Mouse (Mus musculus) hindbrain, embryonic 15.5 days (tissue): Measurements from ENCODE around the gene Smim11. TPM values are rescaled to one million over a fixed set of nuclear protein-coding genes. Genes with fewer than 3 reads are reported as not detected.

Experiments used
- ATAC-seq: fragments of 200-750 bp; cut with Nextera tagmentation; 2 replicates; pipeline ENCODE4 v1.8.0; 2017; ENCODE audit warnings: low read depth, moderate number of reproducible peaks, moderate TSS enrichment; ENCODE audit not compliant: low FRiP score
- H3K27ac ChIP-seq: fragments of 300-500 bp; sonication (generic); replicated peaks from 2 replicates; pipeline ENCODE4 v1.5.1; 2015; ENCODE audit warnings: mild to moderate bottlenecking, inconsistent platforms
- H3K27me3 ChIP-seq: fragments of 300-500 bp; sonication (generic); 2 replicates; pipeline ENCODE4 v1.6.1; 2015; ENCODE audit warnings: control low read depth, inconsistent platforms
- H3K36me3 ChIP-seq: fragments of 300-500 bp; sonication (generic); 2 replicates; pipeline ENCODE4 v1.6.1; 2015; ENCODE audit warnings: control low read depth, inconsistent platforms
- H3K4me1 ChIP-seq: fragments of 300-500 bp; sonication (generic); replicated peaks from 2 replicates; pipeline ENCODE4 v1.6.1; 2015; ENCODE audit warnings: control low read depth, inconsistent platforms
- H3K4me2 ChIP-seq: fragments of 300-500 bp; sonication (generic); 2 replicates; pipeline ENCODE4 v1.6.1; 2015; ENCODE audit warnings: moderate library complexity, mild to moderate bottlenecking, inconsistent platforms
- H3K4me3 ChIP-seq: fragments of 300-500 bp; sonication (generic); 2 replicates; pipeline ENCODE4 v1.5.1; 2015; ENCODE audit warnings: mild to moderate bottlenecking, inconsistent platforms
- H3K9ac ChIP-seq: fragments of 300-500 bp; sonication (generic); 2 replicates; pipeline ENCODE4 v1.6.1; 2015; ENCODE audit warnings: inconsistent platforms
- H3K9me3 ChIP-seq: fragments of 300-500 bp; sonication (generic); 2 replicates; pipeline ENCODE4 v1.6.1; 2016; ENCODE audit warnings: control low read depth, inconsistent platforms
- WGBS: fragments of 180-500 bp; shearing (Covaris S2); methylation state at CpG from one replicate; pipeline ENCODE4 v1.1.7; 2015; 5-methylcytosine and 5-hydroxymethylcytosine counted together
- polyA plus RNA-seq: library from polyadenylated mRNA; unstranded; fragments of >200 nt; fragmentation: Nextera tagmentation; extraction: Ambion mirVana; gene quantifications from 2 replicates; pipeline ENCODE4 v1.2.1, GENCODE M21; 2015

Gene Smim11
- polyA plus RNA-seq, 1 experiment from 2014 or later = 59.3 TPM

GRCm38 (mm10) chr16:92353897-92354296 is 52.8 kb downstream of the Smim11 start:
- Histone ChIP-seq H3K4me3 (no peak overlapping the region), H3K4me2 (no peak overlapping the region), H3K9me3 (no peaks in the 10 kb centered on the region), H3K27me3 (0 out of 2 replicates have a peak, but pooled peaks cover 2% of the 10 kb centered on the region), H3K4me1 (peaks cover 11% of the 10 kb centered on the region; the same call in 1 of the 2 replicates), H3K36me3 (no peaks in the 10 kb centered on the region), H3K9ac (no peak overlapping the region), H3K27ac (no peak overlapping the region)
- ATAC-seq = no peak
- WGBS = 74% methylated on average over 2 of the region's 2 CpGs

DNA sequence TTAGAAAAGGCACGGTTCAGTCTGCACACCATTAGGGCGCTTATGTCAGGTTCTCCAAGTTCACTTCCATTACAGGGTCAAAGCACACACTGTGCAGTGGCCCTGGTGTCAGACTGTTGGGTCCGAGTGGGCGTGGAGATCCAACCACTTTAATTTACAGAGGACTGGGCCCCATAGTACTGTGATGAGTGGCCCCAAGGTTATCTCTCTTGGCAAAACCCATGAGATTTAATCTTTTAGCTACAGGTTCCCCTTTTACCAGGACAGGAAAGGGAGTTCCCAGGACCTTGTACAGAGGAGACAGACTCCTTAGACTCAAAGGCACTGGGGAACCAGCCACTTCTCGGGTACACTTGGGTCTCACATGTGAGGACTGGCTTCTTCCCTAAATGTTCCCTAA is 54.3 kb downstream of the Smim11 start:
- H3K4me3 ChIP-seq = no peak overlapping the region
- WGBS = 89% methylated on average over 5 of the region's 5 CpGs
- H3K9me3 ChIP-seq = no peaks in the 10 kb centered on the region
- no peaks in the 10 kb centered on the region for H3K36me3 ChIP-seq
- no peak for ATAC-seq
- no peak overlapping the region for H3K27ac ChIP-seq
- H3K4me2 ChIP-seq = no peak overlapping the region
- H3K27me3 ChIP-seq = 0 out of 2 replicates have a peak, but pooled peaks cover 2% of the 10 kb centered on the region
- no peak overlapping the region for H3K9ac ChIP-seq
- H3K4me1 ChIP-seq = peaks cover 12% of the 10 kb centered on the region; the same call in 1 of the 2 replicates

DNA sequence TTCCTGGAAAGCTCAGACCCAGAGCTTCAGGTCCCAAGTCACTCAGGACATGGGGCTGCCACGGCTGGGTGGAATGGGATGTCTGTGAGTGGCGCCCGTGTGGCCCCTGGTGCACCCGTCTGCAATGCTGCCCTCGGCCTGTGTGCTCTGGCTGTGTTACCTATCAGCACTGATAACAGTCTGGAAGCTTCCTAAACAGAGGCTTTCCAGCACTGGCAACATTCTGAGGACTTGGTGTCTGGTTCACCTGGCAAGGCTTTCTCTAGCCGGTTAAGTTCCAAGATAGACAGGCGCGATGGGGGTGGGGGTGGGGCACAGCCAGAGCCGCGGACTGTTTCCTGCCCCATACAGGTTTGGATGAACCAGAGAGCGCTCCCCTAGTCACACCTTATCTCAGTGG is 54.9 kb downstream of the Smim11 start:
- H3K4me1 ChIP-seq = peaks cover 12% of the 10 kb centered on the region; the same call in 1 of the 2 replicates
- H3K9me3 ChIP-seq = no peaks in the 10 kb centered on the region
- H3K4me3 ChIP-seq = no peak overlapping the region
- no peaks in the 10 kb centered on the region for H3K36me3 ChIP-seq
- H3K9ac ChIP-seq = no peak overlapping the region
- ATAC-seq = no peak
- WGBS = 84% methylated on average over 11 of the region's 11 CpGs
- no peak overlapping the region for H3K4me2 ChIP-seq
- no peak overlapping the region for H3K27ac ChIP-seq
- H3K27me3 ChIP-seq = 0 out of 2 replicates have a peak, but pooled peaks cover 2% of the 10 kb centered on the region

GRCm38 (mm10) chr16:92357023-92357422 is 55.9 kb downstream of the Smim11 start:
- H3K4me1 ChIP-seq = peaks cover 12% of the 10 kb centered on the region; the same call in 1 of the 2 replicates
- H3K9me3 ChIP-seq = no peaks in the 10 kb centered on the region
- no peak for ATAC-seq
- H3K4me2 ChIP-seq = no peak overlapping the region
- H3K36me3 ChIP-seq = no peaks in the 10 kb centered on the region
- no peak overlapping the region for H3K4me3 ChIP-seq
- H3K27me3 ChIP-seq = 0 out of 2 replicates have a peak, but pooled peaks cover 2% of the 10 kb centered on the region
- H3K9ac ChIP-seq = no peak overlapping the region
- WGBS = 50% methylated on average over 9 of the region's 9 CpGs
- no peak overlapping the region for H3K27ac ChIP-seq

DNA sequence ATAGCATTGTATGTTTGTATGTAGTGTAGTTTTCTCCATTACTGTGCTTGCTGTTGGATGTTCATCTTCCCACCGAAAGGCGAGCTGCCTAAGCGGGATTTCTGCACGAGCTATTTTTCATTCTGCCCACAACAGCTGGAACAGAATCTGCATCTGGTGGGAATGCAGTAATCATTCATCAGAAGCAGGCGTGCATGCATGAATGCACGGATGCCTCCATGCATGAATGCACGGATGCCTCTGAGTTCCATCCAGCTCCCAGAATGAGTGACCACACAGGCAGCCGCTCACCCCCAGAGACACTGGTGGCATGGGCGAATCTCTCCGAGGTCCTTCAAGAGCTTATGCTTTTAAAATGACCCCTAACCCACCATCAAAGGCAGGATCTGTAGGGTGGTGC is 56.5 kb downstream of the Smim11 start:
- Histone ChIP-seq H3K36me3 (no peaks in the 10 kb centered on the region), H3K9me3 (no peaks in the 10 kb centered on the region), H3K4me3 (no peak overlapping the region), H3K4me1 (peaks cover 12% of the 10 kb centered on the region; the same call in 1 of the 2 replicates), H3K9ac (no peak overlapping the region), H3K27me3 (0 out of 2 replicates have a peak, but pooled peaks cover 2% of the 10 kb centered on the region), H3K27ac (no peak overlapping the region), H3K4me2 (no peak overlapping the region)
- WGBS = 12% methylated on average over 10 of the region's 10 CpGs
- no peak for ATAC-seq

- 28% methylated on average over 9 of the region's 9 CpGs for WGBS
- Histone ChIP-seq H3K36me3 (no peaks in the 10 kb centered on the region), H3K27me3 (0 out of 2 replicates have a peak, but pooled peaks cover 2% of the 10 kb centered on the region), H3K9ac (no peak overlapping the region), H3K4me3 (no peak overlapping the region), H3K9me3 (no peaks in the 10 kb centered on the region), H3K27ac (no peak overlapping the region), H3K4me2 (no peak overlapping the region), H3K4me1 (peaks cover 12% of the 10 kb centered on the region; the same call in 1 of the 2 replicates)
- ATAC-seq = peak; percentile 27; the same call in 1 of the 2 replicates
Measured at GRCm38 (mm10) chr16:92358734-92359133, 57.6 kb downstream of the Smim11 start.

DNA sequence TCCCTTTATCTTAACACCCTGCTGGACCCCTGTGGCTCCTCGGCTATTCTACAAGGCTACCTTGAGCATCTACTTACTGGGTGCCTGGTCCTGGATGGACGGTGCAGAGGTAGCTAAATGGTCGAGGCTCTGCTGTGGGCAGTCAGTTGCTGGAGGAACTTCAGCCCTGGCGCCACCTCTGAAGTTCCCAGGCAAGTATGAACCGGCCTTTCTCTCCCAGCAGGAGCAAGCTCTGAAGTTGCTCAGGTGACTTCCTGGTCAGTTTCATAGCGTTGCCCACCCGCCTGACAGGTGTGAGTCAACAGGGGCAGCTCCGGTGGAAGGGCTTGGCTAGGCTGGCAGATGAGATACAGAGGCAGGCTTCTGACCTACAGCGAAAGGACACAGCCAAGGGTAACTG is 58.1 kb downstream of the Smim11 start, which contains the start of gene Kcne1:
Kcne1 (minus strand) TSS at position 240 of the 400 bp plus-strand sequence.
- no peak within 1 kb of the TSS for H3K4me2 ChIP-seq
- no peak within 1 kb of the TSS for H3K27ac ChIP-seq
- 0 out of 2 replicates have a peak, but pooled peaks cover 2% of the 10 kb centered on the region for H3K27me3 ChIP-seq
- H3K4me1 ChIP-seq = peaks cover 12% of the 10 kb centered on the region; the same call in 1 of the 2 replicates
- no peaks in the 10 kb centered on the region for H3K9me3 ChIP-seq
- H3K9ac ChIP-seq = no peak within 1 kb of the TSS
- no peak within 1 kb of the TSS for H3K4me3 ChIP-seq
- ATAC-seq = no peak
- 70% methylated on average over 9 of the region's 9 CpGs for WGBS
- no peaks in the 10 kb centered on the region for H3K36me3 ChIP-seq

GRCm38 (mm10) chr16:92360711-92361110 is 59.6 kb downstream of the Smim11 start:
- Histone ChIP-seq H3K4me3 (no peak overlapping the region), H3K27me3 (0 out of 2 replicates have a peak, but pooled peaks cover 2% of the 10 kb centered on the region), H3K9me3 (no peaks in the 10 kb centered on the region), H3K9ac (no peak overlapping the region), H3K27ac (no peak overlapping the region), H3K4me1 (peaks cover 12% of the 10 kb centered on the region; the same call in 1 of the 2 replicates), H3K4me2 (no peak overlapping the region), H3K36me3 (no peaks in the 10 kb centered on the region)
- 66% methylated on average over 7 of the region's 7 CpGs for WGBS
- no peak for ATAC-seq

Other genes starting within 250 kb of the Smim11 start
- gene Mrps6, start 243.0 kb upstream of the Smim11 start, polyA plus RNA-seq = 179 and 183 TPM in 2 replicates
- 0.32 and 0.34 TPM in 2 replicates for gene Gm49711, start 243.0 kb upstream of the Smim11 start, polyA plus RNA-seq
- gene Slc5a3, start 243.0 kb upstream of the Smim11 start, polyA plus RNA-seq = 16.6 and 17.8 TPM in 2 replicates
- gene Kcne2, start 8.9 kb upstream of the Smim11 start, polyA plus RNA-seq = 23.0 and 31.7 TPM in 2 replicates
- 0.08 TPM in 1 of 2 replicates, not detected in the other for gene Fam243, start 20.2 kb downstream of the Smim11 start, polyA plus RNA-seq
- 0.27 TPM in 1 of 2 replicates, not detected in the other for gene Kcne1, start 58.2 kb downstream of the Smim11 start, polyA plus RNA-seq
- gene Rcan1, start 169.6 kb downstream of the Smim11 start, polyA plus RNA-seq = 73.3 and 79.7 TPM in 2 replicates
- 7.0 and 9.7 TPM in 2 replicates for gene Clic6, start 184.4 kb downstream of the Smim11 start, polyA plus RNA-seq